Mouse (Mus musculus): ENCODE measurements around the gene Sash1.

DNA sequence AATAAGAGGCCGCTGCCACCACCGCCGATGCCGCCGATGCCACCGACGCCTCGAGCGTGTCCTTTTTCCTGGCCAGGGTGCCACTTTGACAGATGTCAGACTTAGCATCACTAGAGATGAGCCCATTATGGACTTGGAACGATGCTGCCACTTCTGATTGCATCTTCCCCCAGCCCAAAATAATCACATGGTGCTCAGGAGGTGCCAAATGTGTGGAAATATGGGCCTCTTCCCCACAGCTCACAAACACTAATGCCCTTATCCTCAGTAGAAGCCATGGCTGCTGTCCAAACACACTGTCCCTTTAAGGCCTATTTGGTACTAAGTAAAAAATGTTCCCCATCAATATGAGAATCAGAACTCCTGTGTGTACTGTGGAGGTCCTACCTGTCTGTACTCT is 39.6 kb downstream of the Sash1 start:
- TF ChIP-seq CTCF (IDR thresholded peaks at IDR 0.05; ENCODE audit: control insufficient read depth, insufficient read depth, low read length) (no peak), POLR2A (IDR thresholded peaks at IDR 0.05; ENCODE audit: borderline replicate concordance, control insufficient read depth, low read depth, low read length) (no peak)

Measured in bone marrow, adult 2 months (tissue).